Mouse (Mus musculus) A20 (cell line): ENCODE data around the gene Hacd2.

Experiments used
- DNase-seq: peaks from one replicate; pipeline ENCODE4 v3.0.0-alpha.2; 2011; ENCODE audit warnings: low read depth, low spot score

The Hacd2 gene

GRCm38 (mm10) chr16:35054432-35055193, 32.4 kb downstream of the Hacd2 start:
- peak; percentile 63 for DNase-seq

DNA sequence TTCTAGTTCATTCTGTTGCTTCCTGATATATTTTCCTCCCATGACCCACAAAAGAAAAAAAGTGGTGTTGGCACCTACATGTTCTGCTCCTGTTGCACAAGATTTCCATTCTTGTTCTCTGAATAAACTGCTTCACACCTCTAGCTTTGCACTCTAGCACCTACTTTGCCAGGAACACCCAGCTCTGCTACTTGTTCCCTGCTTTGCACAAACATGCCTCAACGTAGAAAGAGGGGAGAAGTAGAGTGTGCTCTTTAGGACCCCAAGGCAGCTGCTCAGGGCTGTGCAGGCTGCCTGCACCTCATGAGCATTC, 32.9 kb downstream of the Hacd2 start:
- DNase-seq: no peak

DNA sequence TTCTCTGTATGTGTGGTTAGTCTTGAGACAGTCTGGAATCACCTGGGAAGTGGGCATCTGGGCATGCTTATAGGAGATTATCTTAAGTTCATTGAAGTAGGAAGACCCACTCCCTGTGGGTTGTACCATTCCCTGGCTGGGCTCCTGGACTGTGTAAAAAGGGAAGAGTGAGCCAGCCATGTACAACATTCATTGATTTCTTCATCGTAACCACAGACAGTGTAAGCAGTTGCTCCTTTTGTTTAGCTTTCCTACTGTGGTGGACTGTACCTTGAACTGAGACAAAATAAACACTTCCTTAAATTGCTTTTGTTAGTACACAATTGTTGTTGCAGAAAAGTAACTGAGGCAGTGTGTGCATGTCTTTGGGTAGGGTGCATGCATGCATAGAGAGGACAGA, 33.6 kb downstream of the Hacd2 start:
- no peak for DNase-seq

GRCm38 (mm10) chr16:35056306-35056705, 34.1 kb downstream of the Hacd2 start:
- DNase-seq: peak; percentile 61

DNA sequence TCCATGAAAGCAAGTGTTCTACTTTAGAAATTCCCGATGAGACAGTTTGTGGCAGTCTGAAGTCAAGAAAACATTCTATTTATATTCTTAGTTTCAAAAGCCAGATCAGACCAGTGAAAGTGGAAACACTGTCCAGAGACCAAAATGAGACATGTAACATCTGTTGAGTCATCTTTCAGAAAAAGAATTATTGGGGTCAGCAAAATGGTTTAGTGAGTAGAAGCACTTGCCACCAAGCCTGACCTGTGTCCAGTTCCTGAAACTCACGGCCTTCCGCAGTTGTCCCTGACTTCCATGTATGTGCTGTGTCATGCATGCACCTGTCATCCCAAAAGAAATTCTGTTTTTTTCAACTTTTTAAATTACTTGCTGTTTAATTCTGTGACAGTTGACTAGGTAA, 34.6 kb downstream of the Hacd2 start:
- DNase-seq: no peak

GRCm38 (mm10) chr16:35061017-35061416, 38.8 kb downstream of the Hacd2 start:
- peak; percentile 33 for DNase-seq

DNA sequence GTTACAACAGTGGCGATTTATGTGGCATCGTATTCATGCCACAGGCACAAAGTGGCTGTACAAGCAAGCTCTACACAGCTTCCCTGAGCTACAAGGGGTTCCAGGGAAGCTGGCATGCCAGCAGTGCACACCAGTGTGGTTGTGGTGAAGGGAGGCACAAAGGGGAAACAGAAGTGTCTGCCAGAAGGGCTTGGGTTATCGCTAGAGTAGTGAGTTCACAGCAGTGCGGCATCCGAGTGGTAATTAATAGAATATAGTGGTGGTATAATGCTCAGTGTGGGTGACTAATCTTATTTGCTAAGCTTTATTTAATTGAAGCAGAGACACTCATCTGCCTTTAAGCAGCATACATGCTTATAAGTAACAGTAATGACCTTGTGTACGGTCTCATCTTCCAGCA, 43.5 kb downstream of the Hacd2 start:
- DNase-seq: no peak

GRCm38 (mm10) chr16:35067095-35067494, 44.9 kb downstream of the Hacd2 start:
- no peak for DNase-seq

DNA sequence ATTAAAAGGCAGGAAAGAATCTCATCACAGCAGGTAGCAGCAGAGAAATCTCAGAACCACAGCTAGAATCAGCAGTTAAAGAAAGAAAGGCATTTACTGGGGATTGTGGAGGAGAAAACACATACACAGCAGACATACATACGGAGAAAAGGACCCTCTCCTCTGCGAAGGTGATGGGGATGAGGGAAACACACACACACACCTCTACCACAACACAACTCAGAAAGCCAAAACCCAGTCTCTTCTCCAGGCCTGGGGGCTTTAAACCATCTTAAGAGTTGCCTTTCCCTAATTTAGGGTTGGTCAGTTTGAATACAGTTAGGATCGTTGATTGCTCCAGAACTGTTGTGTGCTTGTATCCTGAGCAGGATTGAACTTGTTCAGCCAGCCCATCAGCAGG, 45.4 kb downstream of the Hacd2 start:
- no peak for DNase-seq

GRCm38 (mm10) chr16:35068886-35069285, 46.7 kb downstream of the Hacd2 start:
- peak; percentile 10 for DNase-seq

GRCm38 (mm10) chr16:35074436-35074835, 52.2 kb downstream of the Hacd2 start:
- no peak for DNase-seq

DNA sequence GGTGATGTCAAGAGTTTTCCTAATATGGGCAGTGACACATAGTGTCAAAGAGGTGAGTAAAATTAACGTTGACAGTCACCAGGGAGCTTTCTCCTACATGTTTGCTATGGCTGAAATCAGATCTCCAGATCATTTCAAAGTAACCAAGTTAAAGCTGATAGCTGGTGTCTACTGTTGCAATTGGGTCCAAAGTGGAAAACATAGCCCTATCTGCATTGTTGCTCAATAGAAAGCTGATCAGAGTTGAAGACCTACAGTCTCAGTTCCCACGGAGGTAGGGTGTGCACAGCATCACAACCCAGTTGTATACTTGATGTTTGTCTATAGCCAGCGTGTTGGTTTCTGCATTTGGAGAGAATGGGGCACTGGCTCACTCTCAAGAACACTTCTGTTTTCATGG, 53.4 kb downstream of the Hacd2 start:
- no peak for DNase-seq

- no peak for DNase-seq
Observed at GRCm38 (mm10) chr16:35093500-35093899, 71.3 kb downstream of the Hacd2 start.

DNA sequence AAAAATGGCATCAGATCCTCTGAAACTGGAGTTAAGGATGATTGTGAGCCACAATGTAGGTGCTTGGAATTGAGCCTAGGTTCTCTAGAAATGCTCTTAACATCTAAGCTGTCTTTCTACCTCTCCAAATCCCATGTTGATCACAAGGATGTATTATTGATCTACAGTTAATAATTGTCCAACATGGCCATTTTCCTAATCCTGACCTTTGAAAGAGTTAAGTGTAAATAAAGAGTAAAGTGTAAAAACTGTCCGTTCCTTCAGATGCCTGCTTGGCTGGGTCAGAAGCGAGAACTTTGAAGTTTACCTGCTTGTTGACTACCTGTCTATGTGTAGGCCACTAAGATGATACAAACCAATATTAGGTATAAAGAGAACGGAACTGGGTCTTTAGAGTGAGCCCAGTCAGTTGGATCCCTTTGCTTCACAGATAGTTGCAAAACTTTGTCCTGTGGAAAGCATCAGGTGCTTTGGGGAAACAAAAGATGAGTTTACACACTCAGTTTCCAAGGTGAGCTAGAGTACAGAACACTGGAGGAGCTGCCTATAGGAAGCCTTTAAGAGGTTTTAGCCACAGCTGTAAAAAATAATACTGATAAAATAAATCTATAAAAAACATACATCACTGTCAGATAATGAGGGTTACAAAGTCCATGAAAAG, 75.8 kb downstream of the Hacd2 start:
- DNase-seq: no peak

DNA sequence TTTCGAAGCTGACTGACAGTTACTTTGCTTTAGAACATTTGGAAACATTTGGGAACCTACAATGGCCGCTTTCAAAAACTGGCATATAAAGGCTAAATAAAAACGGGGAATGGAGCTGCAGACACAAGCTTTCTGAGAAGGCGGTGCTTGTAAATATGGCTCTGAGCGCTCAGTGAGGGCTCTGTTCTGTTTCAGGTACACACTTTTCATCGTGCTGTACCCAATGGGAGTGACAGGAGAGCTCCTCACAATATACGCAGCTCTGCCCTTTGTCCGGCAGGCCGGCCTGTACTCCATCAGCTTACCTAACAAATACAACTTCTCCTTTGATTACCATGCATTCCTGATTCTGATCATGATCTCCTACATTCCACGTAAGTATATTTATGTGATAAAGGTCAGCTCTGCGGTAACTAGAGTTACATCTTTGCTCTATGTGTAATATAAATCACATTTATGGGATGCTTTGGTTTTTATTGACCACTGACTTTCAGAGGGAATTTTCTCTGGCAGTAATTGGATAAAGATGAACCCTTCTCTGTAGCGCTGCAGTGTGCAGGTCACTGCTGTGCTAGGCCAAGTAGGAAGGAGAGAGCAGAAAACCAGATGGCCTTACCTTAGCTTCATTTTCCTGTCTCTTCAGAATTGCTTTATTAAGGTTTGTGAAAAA, 79.7 kb downstream of the Hacd2 start:
- DNase-seq: peak; percentile 21

DNA sequence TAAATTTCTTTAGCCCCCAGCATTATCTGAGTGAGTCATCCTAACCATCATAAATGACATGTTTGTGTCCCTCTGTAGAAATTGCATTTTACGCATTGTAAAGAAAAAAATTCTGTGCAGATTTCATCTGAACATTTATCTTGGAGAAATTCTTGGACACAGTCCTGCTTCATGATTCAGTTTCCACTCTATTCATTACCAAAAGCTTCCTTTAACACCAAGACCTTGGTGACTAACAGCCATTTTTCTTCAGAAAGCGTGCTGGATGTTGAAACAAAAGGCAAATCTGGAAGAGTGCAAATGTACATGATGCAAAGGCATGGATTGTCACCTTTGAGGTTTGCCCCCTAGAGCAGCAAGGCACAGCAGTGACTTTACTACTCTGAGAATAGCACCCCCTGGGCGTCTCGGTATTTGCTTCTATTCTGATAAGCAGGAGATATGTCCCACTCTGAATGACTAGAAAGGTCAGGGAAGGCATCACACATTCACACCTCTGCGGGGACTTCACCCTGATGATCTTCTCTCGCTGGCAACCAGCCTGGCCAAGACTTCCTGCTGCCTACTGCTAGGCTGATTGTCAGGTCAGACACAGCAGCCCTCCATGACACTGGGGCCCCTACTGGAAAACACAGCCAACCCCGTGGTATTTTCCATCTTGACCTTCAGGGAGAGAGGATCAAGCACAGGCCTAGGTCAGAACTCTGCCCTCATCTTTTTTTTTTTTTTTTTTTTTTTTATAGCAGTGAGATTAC, 80.8 kb downstream of the Hacd2 start:
- DNase-seq: no peak

DNA sequence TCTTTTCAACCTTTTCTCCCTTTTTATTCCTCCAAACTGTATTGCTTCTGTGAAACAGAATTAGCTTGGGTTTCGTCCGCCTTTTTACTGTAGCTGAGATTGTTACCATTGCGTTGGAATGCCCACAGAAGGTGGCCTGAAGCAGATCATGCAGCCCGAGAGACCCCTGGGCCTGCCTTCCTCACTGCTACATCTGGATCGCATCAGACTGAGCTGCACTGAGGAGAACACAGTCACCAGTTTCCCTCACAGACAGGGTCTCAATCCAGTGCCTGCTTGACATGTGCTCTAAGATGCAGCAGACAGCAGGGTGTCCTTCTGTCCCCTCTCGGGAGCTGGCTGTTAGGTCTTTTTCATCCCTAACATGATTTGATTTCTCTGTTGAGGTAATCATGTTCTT, 85.8 kb downstream of the Hacd2 start:
- DNase-seq: no peak

DNA sequence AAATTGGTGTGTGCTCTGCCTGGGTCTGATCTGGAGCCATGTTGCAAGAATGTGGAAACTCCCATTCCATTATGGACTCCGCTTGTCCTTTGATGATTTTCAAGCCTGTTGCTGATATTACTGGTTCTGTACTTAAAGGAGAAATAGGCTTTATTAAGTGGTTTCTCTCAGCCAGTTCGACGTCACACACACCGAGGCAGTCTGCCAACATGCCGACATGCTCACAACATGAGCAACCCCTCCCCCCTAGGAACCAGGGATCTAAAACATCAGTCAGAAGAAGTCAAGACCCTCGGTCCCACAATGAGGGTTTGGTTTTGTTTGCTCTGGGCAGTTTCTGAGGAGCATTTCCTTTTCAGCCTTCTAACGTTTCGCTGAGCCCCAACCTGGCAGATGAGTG, 86.9 kb downstream of the Hacd2 start:
- no peak for DNase-seq

DNA sequence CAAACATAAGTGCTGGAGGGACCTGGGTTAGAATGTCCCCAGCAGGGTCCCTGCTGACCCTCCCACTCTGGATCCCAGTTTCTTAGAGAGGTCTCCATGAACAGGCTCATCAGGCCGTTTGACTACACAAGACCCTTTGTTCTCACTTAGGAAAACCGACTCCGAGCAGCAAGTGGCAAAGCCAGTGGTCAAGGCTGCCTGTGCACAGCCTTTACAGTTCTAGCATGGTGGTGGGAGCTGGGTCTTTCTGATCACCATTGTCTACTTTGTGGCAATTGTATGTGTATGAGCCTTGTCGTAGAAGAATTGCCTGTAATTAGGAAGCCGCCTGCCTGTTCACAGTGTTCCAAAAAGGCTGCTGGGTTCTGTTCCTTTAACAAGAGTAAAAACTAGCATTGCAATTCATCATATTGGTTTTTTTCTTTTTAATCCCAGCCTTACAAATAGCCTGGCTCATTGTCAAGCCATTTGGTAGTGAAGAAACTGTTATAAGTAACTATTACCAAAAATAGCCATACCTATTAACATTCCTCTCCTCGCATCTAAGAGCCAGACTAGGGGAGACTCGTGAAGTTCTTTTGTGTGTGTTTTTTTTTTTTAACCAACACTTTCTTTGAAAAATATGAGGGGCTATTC, 87.5 kb downstream of the Hacd2 start:
- DNase-seq: no peak

- peak; percentile 70 for DNase-seq
Observed at GRCm38 (mm10) chr16:35110410-35111142, 88.3 kb downstream of the Hacd2 start.

- DNase-seq: peak; percentile 25
Observed at GRCm38 (mm10) chr16:35111143-35111620, 89.0 kb downstream of the Hacd2 start.
